Mouse (Mus musculus): ENCODE data around the gene Cabin1. TPM values are rescaled to one million over a fixed set of nuclear protein-coding genes. Genes with fewer than 3 reads are reported as not detected.

Gene Cabin1
- polyA plus RNA-seq, 1 experiment, result 32.9 TPM

DNA sequence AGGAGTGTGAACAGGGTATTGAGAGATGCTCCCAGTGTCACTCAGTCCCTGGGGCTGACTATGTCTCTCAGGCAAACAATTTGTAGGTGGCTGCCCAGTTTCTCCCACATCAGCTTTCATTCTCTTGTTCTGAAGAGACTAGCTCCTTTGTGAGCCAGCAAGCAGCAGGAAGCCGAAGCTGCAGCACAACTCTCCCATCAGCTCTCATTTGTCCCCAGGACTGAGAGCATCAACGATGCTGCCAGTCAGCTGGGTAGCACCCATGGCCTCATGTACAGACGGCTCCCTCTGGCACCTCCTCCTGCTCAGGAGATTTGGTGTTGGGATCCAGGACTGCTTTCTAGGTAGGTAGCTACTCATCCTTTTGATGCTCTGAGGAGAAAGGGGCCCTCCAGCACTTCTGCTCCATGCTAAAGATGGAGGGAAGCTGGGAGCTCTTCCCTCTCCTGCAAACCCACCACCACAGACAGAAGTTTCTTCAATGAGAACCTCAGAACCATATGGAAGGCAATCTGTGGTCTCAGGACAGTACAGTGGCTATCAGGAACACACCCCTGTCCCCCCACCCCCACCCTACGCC is 97.6 kb downstream of the Cabin1 start:
- DNase-seq (ENCODE audit: low spot score), result no peak

GRCm38 (mm10) chr10:75664673-75665270 is 99.4 kb downstream of the Cabin1 start:
- DNase-seq (ENCODE audit: low spot score), result no peak

GRCm38 (mm10) chr10:75662575-75662974 is 101.6 kb downstream of the Cabin1 start:
- DNase-seq (ENCODE audit: low spot score), result no peak

GRCm38 (mm10) chr10:75661876-75662275 is 102.3 kb downstream of the Cabin1 start:
- DNase-seq (ENCODE audit: low spot score), result no peak

DNA sequence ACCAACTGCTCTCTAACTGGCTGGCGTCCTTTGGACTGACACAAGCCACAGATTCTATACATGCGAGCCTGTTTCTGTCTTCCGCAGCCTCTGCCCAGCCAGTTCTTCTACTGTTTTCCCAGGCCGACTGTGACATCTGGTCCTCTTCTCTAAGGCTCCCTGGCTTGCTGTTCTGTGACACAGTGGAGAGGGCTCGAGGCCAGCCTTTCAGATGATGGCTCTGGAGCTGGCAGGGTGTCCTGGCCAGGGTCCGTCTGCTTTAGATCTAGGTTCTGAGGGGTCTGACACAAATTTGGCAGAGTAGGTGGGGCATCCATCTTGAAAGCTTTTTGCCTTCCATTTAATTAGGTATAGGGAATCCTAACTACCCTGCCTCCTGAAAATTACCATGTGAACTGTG is 102.8 kb downstream of the Cabin1 start:
- no peak for DNase-seq (ENCODE audit: low spot score)

DNA sequence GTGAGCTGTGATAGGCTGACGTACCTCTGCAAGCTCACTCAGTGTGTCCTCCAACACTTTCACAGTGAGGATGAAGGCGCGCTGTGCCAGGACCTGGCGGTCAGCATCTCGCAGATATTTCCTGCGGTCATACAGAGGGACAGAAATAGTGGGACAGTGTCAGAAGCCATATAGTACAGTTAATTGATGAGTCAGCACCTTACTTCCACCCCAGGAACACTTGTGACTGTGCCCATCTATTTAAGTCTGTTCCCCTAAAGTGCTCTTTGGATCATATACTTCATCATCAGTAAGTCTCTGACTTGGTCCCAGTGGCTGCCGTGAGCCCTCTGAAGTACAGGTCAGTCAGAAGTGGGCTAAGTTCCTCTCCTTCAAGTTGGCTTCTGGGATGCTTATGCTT is 106.4 kb downstream of the Cabin1 start:
- no peak for DNase-seq (ENCODE audit: low spot score)

- DNase-seq (ENCODE audit: low spot score), result no peak
Measured at GRCm38 (mm10) chr10:75657165-75657564, 107.0 kb downstream of the Cabin1 start.

DNA sequence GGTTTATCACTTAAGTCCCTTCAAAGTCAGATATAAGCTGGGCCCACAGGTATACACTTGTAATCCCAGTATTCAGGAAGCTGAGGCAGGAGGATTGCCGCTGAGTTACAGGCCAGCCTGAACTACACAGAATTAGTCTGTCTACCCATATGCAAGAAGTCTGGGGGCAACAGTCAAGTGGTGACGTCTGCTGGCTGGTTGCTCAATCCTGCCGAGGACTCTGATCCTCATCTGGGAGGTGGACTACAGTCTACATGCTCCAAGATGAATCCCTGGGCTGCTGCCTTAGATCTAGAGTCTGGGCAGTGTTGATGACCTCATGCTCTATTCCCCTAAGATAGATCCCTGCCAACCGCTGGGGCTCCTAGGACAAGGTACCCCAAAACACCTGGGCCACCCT is 110.1 kb downstream of the Cabin1 start:
- no peak for DNase-seq (ENCODE audit: low spot score)

DNA sequence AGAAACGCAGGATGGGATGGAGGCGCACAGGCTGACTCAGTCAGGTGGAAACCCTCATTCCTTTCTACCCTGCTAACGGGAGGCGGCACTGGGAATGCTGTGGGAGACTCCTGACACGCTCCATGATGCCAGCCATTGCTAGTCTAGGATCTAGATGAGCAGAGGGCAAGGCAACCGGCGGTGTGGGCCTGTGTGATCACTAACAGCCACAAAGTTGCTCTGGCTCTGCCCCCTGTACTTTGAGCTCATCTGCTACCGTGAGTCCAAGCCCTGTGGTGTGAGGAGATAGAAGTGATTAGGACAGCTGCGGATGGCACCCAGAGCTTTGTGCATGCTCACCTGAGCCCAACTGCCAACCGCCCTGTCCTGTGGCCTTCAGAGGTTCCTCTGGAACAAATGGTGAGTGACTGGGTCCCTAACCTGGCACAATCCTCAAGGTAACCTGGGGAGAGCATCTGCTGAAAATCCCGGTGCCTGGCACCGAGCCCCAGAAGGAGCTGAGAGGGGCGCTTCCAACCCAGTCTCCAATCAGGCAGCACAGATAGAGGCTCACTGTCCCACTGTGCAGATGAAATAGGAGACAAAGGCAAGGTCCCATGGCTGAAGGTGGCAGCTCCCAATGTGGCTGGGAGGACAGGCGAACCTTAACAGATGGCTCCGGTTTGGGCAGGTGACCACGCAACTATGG is 112.6 kb downstream of the Cabin1 start:
- no peak for DNase-seq (ENCODE audit: low spot score)

DNA sequence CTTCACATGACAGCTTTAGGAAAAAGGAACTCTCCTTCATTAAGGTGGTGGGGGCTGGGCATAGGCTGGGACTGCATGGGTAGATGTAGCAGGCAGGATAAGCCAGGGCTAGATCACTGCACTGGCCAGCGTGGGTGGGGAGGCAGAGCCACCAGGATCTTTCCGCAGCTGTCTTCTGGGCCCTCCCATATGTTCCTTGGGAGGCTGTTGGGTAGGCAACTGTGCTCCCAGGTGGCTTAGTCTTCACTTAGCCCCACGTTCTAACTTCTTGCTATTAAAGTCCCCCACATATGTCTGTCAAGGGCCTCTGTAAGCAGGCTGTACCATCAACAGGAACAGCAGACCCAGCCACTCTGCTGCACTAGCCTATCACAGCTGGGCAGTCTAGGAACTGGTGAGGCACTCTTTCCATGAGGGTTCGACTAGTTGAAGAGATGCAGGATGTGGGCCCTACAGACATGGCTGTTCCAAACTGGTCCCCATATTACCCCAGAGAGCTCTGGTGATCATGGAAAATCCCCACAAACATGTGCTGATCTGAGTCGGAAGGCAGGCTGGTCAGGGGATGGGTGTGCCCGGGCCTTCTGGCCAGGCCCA is 113.7 kb downstream of the Cabin1 start:
- DNase-seq (ENCODE audit: low spot score), result no peak

DNA sequence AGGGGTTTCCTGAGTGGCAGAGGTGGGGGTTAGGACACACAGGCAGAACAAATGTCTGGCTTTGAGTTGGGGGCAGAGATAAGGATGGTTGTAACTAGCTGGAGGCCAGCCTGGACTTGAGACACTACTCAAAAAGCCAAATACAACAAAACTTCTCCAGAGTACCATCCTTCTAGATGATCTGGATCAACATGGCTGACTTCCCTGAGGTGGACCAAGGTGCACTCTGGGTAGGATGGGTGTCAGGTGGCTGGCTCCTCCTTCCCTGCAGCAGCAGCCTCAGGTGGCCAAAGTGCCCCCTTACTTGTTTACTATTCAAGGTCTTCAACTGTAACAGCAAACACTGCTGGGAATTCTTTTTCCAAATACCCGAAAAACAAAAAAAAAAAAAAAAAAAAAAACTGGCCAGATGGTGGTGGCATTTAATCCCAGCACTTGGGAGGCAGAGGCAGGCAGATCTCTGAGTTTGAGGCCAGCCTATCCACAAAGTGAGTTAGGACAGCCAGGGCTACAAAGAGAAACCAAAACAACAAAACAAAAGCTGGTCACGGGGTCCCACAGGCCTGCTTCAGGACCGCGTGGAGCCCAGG is 114.6 kb downstream of the Cabin1 start:
- DNase-seq (ENCODE audit: low spot score), result no peak

- DNase-seq (ENCODE audit: low spot score), result no peak
Measured at GRCm38 (mm10) chr10:75649001-75649400, 115.1 kb downstream of the Cabin1 start.

- DNase-seq (ENCODE audit: low spot score), result no peak
Measured at GRCm38 (mm10) chr10:75648091-75648490, 116.0 kb downstream of the Cabin1 start.

DNA sequence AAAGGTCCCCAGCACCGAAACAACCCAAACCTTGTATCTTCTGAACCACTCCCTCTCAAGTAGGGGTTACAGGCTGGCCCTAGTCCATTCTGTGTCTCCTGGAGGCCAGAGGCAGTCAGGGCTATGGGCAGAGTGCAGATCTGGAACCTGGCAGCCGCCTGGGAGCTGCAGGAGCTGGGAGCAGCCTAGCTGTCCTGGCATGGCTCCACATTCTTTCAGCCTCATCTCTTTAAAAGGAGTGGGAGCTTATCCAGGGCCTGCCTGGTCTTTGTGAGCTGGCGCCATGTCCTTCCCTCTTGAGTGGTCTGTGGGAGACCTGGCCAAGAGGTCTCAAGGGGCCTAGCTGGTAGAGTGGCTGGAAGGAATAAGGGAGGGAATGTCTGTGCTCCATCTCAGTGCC is 116.8 kb downstream of the Cabin1 start:
- DNase-seq (ENCODE audit: low spot score), result no peak

DNA sequence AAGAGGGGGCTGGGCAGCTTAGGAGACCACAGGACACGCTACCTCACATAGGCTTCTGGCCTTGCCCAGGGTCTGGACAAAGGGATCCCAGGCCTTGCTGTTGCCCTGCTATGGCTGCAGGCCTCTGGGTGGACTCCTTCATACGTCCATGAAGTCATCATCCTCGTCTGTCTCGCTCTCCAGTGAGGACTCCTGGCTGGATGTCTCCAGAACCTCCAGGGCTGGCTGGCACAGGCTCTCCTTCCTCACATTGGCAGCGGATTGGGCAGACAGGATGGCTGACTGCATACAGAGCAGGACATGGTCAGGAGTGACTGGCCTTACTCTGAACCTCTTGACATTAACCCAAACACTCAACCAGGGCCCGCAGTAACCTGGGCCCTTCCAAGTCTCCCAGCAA is 117.7 kb downstream of the Cabin1 start:
- no peak for DNase-seq (ENCODE audit: low spot score)

DNA sequence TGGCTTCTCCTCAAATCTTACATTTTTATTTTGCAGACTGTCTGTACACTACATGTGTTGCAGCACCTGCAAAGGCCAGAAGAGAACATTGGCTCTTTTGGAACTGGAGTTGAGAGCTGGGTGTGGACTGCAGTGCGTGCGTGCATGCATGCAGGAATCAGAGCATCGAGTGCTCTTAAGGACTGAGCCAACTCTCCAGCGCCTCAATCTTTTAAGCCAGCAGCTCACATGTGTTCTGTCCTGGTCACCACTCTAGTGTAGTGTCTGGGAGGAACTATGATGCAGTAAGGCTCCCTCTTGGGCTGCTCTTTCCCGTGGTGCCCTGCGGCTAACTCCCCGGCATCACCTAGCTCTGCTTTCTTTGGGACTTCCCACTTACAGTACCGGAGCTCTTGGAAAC is 118.5 kb downstream of the Cabin1 start:
- no peak for DNase-seq (ENCODE audit: low spot score)

GRCm38 (mm10) chr10:75643741-75644343 is 120.3 kb downstream of the Cabin1 start, which contains the start of gene Susd2:
Gene Susd2 (minus strand): TSS chr10:75644008.
- DNase-seq (ENCODE audit: low spot score), result no peak

- DNase-seq (ENCODE audit: low spot score), result no peak
Measured at GRCm38 (mm10) chr10:75642891-75643290, 121.2 kb downstream of the Cabin1 start.

- DNase-seq (ENCODE audit: low spot score), result peak; percentile 19
Measured at GRCm38 (mm10) chr10:75642436-75642835, 121.7 kb downstream of the Cabin1 start.

GRCm38 (mm10) chr10:75641721-75642222 is 122.4 kb downstream of the Cabin1 start:
- DNase-seq (ENCODE audit: low spot score), result peak; percentile 18

DNA sequence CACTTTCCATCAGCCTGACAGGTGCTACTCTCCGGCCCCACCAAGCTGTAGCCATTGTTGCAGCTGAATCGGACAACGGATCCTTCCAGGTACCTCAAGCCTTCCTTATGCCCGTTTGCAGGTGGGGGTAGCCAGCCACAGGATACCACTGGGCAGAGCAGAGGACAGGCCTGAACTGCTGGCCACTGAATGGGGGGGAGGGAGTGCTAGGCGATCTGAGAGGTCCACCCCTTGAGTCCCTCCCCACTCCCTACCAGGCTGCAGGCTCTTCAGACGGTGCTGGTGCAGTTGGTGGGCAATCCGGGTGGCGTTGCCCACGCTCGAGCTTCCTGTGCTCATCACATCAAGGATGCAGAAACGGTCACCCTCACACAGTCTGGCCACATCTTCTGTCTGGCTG is 126.4 kb downstream of the Cabin1 start:
- DNase-seq (ENCODE audit: low spot score), result peak; percentile 18

Measured in urinary bladder, adult 2 months (tissue).